Mouse (Mus musculus) cortical plate, adult 2 months (tissue): ENCODE data around the gene Ccdc142.

Experiments
- CTCF ChIP-seq: fragments of 200-500 bp; IDR thresholded peaks from 2 replicates; pipeline ENCODE4 v1.5.1; 2011; ENCODE audit warnings: mild to moderate bottlenecking, control low read depth, low read length; ENCODE audit not compliant: insufficient read depth; ENCODE audit errors: extremely low read depth
- POLR2A ChIP-seq: fragments of 200-500 bp; IDR thresholded peaks from 2 replicates; pipeline ENCODE4 v1.6.1; 2011; ENCODE audit warnings: mild to moderate bottlenecking, low read length, control low read depth; ENCODE audit not compliant: insufficient read depth; ENCODE audit errors: extremely low read depth

DNA sequence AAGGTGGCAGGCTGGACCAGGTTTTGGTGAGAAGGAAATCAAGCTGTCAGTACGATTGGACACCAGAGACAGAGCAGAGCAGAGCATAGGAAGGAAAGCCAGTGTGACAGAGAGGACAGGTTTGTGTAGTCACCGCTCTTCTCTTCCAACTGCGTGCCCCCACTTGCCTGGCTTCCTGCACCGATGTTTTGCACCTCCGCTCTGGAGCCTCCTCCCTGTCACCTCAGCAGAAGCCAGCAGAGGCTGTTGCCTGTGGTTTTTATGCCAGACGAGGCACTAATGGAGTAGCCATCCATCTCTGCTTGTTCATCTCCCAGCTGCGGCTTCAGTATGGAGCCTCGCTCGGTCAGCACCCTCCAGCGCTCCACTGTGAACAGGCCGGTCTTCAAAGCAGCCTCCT, 41.5 kb downstream of the Ccdc142 start:
- TF ChIP-seq CTCF (no peak), POLR2A (peak; percentile 46; the same call in 1 of the 2 replicates)
